Mouse (Mus musculus) thymus, postnatal 14 days (tissue): Measurements from ENCODE around the gene Fhit.

Experiments
- DNase-seq: peaks from one replicate; pipeline ENCODE4 v3.0.0; 2021

The Fhit gene

DNA sequence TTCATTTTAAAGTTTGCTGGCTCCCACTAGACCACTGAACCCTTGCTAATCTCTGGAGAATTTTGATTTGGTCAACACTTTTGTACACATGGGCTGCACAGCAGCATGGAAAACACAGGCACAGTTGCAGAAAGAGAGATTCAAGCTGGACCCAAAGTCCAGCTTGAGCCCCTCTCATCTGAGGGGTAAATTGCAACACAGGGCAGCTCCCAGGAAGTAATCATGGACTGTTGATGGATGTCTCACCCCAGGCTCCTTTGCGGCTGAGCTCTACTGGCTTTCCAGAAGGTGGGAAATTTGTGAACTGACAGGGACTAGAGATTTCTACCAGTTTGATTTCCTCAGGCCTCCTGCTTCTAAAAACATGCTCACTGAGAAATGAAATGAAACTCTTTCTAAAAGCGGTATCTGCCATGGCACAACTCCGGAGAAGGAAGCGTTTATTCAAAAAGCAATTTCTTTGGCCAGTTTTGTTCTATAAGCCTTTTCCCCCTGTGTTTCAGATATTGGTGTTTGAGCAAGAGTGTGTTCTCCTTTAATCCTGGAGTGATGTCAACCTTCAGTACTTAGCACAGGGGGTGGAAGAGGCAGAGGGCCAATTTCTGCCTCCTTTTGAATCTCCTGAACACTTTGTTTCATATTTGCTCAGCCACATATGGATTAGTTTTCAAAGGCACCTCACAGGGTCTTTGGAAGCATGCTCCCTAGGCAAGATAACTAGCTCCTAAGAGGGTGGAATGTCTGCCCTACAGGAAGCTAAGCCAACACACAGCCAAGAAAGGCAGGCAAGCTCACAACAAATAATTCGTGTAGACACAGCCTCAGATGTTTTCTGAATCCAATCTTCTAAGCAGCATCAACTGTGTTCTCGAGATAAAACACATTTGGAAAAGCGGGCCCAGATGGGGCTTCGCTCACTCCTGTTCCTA is 1578.3 kb downstream of the Fhit start:
- DNase-seq, result no peak

DNA sequence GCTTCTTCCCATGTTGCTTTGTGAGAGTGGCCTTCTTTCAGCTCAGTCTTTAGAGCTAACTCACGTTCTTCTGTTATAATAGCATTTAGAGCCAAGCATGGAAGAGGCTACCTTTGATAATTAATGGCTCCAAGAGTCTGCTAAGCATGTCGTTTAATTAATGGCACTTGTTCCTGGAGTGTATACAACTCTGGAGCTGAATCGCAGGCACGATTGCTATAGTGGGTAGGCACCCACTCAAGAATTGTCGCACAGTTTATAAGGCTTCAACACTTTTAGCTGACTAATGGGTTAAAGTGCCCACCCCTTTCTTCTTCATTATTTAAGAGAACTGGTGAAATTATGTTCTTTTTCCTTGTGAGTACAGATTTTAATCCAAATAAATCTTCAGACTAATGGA is 1605.5 kb downstream of the Fhit start:
- DNase-seq, result no peak

DNA sequence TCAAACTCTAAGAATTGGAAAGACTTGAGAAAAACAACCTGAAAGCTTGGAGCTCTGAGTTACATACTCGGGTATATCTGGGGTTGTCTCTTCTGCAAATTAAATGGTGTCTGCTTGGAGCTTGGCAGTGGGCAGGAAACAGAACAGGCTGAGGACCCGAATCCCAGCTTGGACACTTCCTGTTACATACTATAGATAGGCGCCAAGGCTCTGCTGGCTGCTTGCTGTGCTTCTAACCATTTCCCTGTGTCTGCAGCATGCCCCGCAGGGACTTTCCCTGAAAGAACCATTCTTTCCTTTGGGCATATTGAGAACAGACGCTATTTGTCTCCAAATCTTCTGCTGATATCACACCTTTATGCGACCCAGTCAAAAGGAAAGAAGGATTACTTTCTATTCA is 1606.0 kb downstream of the Fhit start:
- DNase-seq, result no peak

DNA sequence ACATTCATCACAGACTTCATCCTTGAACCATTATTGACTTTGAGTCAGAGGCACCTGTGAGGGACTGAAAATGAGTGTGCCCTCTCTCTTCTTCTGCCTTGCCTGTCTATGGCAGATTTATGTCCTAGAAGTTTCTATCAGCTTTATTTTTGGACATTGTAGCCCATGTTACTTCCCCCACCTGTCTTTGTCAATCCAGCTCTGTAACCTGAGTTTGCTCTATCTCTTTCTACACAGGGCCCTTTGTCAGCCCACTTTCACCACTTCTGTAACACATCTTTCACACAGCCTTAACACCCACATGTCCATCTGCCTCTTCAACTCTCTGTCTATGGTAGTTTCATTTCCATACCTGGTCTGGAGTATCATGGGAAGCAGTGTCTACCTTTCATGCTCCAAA is 1609.7 kb downstream of the Fhit start:
- DNase-seq, result no peak

DNA sequence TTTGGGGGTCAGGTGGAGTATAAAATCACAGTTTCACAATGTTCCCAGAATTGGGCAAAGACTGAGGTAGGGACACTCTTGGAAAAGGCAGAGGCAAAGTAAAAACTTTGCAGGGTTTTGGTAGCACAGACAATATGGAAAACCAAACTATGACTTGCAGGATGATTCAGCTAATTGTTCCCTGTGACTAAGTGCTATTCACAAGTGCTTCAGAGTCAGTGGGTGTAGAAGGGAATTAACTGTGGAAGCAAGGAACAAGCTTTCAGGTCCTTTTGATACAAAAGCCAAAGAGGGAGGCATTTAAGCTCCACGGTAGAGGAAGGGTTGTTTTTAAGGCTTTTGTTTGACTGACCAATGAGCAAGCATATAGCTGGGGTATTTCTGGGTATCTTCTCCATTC is 1613.9 kb downstream of the Fhit start:
- DNase-seq, result no peak

DNA sequence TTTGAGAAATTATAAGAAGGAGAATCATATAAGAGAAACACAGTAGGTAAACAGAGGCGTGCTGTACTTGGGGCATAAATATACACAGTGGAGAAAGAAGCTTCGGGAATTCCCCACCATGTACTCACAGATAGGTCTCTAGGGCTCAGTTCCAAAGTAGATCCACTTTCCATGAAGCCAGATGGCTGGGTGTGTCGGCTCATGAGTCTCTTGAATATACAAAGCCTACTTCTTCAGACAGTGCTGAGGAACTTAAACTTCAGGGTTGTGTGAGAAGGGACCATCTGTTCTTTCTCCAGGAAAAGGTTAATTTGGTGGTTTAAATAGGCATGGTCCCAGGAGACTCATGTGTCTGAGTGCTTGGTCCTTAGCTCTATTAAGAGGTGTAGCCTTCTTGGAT is 1617.5 kb downstream of the Fhit start:
- no peak for DNase-seq

DNA sequence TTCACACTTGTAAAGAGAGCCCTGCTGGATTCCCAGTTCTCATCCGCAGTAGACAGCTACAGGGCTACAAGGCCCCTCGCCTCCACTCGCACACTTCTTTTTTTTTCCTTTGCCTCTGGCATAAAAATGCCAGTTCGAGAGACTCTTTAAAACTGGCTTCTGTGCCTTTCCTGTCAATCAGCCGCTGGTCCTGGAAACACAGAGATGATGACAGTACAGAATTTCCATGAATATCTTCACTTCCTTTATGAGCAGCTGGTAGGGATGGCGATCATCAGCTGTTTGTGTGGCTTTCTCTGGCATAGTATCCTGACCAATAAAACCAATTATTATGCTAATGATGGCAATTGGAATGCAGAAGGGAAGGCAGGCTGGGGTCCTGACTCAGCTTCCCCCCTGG is 1626.3 kb downstream of the Fhit start:
- no peak for DNase-seq

DNA sequence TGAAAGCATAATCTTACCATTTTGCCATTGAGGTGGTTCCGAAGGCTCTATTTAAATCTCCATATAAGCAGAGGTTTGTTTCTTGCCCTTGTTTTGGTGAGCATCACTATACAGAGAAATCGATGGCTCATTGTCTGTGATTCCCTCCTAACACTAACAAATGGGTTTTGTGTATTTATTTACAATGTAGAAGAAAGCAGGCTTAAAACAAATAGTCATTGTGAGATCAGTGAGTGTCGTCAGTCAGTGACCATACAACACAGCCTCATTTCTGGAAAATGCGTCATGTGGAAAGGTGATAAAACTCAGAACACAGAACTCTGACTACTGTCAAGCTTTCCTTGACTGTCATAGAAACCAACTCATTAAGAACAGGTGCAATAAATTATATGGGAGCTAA is 1632.6 kb downstream of the Fhit start:
- no peak for DNase-seq

DNA sequence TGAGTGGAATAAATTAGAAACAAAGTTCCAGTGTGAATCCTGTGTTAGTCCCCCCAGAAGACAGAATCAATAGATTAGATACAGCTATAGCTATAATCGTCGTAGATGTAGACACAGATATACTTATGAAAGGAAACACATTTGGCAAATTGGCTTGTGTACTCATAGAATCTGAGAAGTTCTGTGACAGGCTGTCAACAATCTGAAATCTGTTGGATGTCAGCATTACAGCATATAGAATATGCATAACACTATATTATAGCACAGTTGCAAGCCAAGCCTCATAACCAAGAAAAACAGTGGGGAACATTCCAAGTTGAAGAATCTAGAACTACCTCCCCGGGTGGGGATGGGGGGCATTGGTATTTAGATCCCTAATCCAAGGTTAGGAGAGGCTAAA is 1635.7 kb downstream of the Fhit start:
- DNase-seq, result no peak

DNA sequence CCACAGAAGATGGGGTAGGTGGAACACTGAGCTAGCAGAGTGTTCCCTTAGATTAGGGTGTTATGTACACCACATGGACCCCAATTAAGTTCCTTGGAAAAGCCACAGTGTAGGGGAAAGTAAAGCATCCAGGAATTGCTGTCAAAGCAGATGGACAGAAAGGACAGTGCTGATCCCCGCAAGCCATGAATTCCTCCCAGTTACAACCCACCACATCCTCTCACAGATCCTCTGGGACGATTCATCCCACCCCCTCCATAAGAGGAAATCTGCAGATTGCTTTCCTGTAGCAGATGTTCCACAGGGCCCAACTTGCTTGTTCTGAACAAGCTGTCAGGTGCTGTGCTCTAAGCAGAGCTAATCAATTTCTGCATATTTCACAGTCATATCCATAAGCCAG is 1644.2 kb downstream of the Fhit start:
- no peak for DNase-seq

DNA sequence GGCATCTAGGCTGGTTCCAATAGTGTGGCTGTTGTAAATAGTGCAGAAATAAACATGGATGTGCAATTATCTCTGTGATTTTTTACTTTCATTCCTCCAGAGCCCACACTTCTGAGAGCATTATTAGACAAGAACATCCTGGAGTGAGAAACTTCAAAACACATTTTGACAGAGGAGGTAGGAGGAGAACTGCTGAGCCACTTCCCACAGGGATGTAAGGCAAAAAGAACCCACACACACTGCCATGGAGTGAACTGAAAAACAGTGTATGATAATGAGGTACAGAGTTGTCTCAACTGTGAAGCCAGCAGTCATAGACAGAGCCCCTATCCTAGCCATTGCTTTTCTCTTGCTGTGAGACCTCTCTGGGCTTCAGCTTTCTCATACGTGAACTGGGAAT is 1652.2 kb downstream of the Fhit start:
- DNase-seq, result no peak
